Mouse (Mus musculus): ENCODE data around the gene Epha6. TPM values are rescaled to one million over a fixed set of nuclear protein-coding genes. Genes with fewer than 3 reads are reported as not detected.

Gene Epha6
- polyA plus RNA-seq, 1 experiment: not detected

GRCm38 (mm10) chr16:60028381-60028780 is 577.0 kb downstream of the Epha6 start:
- TF ChIP-seq CTCF (IDR thresholded peaks at IDR 0.05; ENCODE audit: low read depth, low read length): no peak
- TF ChIP-seq POLR2A (IDR thresholded peaks at IDR 0.05; ENCODE audit: borderline replicate concordance, low read depth, low read length): no peak
- H3K27ac ChIP-seq (ENCODE audit: insufficient read depth, low read depth, low read length): no peak overlapping the region
- H3K4me3 ChIP-seq (ENCODE audit: insufficient read depth, low read length): no peak overlapping the region
- H3K4me1 ChIP-seq (ENCODE audit: control insufficient read depth, insufficient read depth, low read length): no peaks in the 10 kb centered on the region

GRCm38 (mm10) chr16:60006857-60007568 is 598.3 kb downstream of the Epha6 start:
- H3K4me3 ChIP-seq (ENCODE audit: insufficient read depth, low read length): no peak overlapping the region
- no peak overlapping the region for H3K27ac ChIP-seq (ENCODE audit: insufficient read depth, low read depth, low read length)
- no peaks in the 10 kb centered on the region for H3K4me1 ChIP-seq (ENCODE audit: control insufficient read depth, insufficient read depth, low read length)
- TF ChIP-seq CTCF (IDR thresholded peaks at IDR 0.05; ENCODE audit: low read depth, low read length): no peak
- no peak for TF ChIP-seq POLR2A (IDR thresholded peaks at IDR 0.05; ENCODE audit: borderline replicate concordance, low read depth, low read length)

- no peak overlapping the region for H3K27ac ChIP-seq (ENCODE audit: insufficient read depth, low read depth, low read length)
- no peaks in the 10 kb centered on the region for H3K4me1 ChIP-seq (ENCODE audit: control insufficient read depth, insufficient read depth, low read length)
- no peak overlapping the region for H3K4me3 ChIP-seq (ENCODE audit: insufficient read depth, low read length)
- TF ChIP-seq POLR2A (IDR thresholded peaks at IDR 0.05; ENCODE audit: borderline replicate concordance, low read depth, low read length) (no peak), CTCF (IDR thresholded peaks at IDR 0.05; ENCODE audit: low read depth, low read length) (no peak)
Observed at GRCm38 (mm10) chr16:59969816-59970215, 635.5 kb downstream of the Epha6 start.

GRCm38 (mm10) chr16:59955731-59956130 is 649.6 kb downstream of the Epha6 start:
- no peak overlapping the region for H3K27ac ChIP-seq (ENCODE audit: insufficient read depth, low read depth, low read length)
- no peak for TF ChIP-seq CTCF (IDR thresholded peaks at IDR 0.05; ENCODE audit: low read depth, low read length)
- no peak for TF ChIP-seq POLR2A (IDR thresholded peaks at IDR 0.05; ENCODE audit: borderline replicate concordance, low read depth, low read length)
- no peaks in the 10 kb centered on the region for H3K4me1 ChIP-seq (ENCODE audit: control insufficient read depth, insufficient read depth, low read length)
- no peak overlapping the region for H3K4me3 ChIP-seq (ENCODE audit: insufficient read depth, low read length)

GRCm38 (mm10) chr16:59923696-59924095 is 681.6 kb downstream of the Epha6 start:
- H3K4me1 ChIP-seq (ENCODE audit: control insufficient read depth, insufficient read depth, low read length): no peaks in the 10 kb centered on the region
- TF ChIP-seq CTCF (IDR thresholded peaks at IDR 0.05; ENCODE audit: low read depth, low read length): no peak
- TF ChIP-seq POLR2A (IDR thresholded peaks at IDR 0.05; ENCODE audit: borderline replicate concordance, low read depth, low read length): no peak
- no peak overlapping the region for H3K4me3 ChIP-seq (ENCODE audit: insufficient read depth, low read length)

GRCm38 (mm10) chr16:59880073-59880472 is 725.3 kb downstream of the Epha6 start:
- H3K27ac ChIP-seq (ENCODE audit: insufficient read depth, low read depth, low read length): no peak overlapping the region
- no peak for TF ChIP-seq CTCF (IDR thresholded peaks at IDR 0.05; ENCODE audit: low read depth, low read length)
- no peak for TF ChIP-seq POLR2A (IDR thresholded peaks at IDR 0.05; ENCODE audit: borderline replicate concordance, low read depth, low read length)
- no peak overlapping the region for H3K4me3 ChIP-seq (ENCODE audit: insufficient read depth, low read length)
- no peaks in the 10 kb centered on the region for H3K4me1 ChIP-seq (ENCODE audit: control insufficient read depth, insufficient read depth, low read length)

More at GRCm38 (mm10) chr16:59923696-59924095, 681.6 kb downstream of the Epha6 start:
- H3K27ac ChIP-seq (ENCODE audit: insufficient read depth, low read depth, low read length): no peak overlapping the region

GRCm38 (mm10) chr16:59871792-59872191 is 733.5 kb downstream of the Epha6 start:
- no peak for TF ChIP-seq POLR2A (IDR thresholded peaks at IDR 0.05; ENCODE audit: borderline replicate concordance, low read depth, low read length)
- TF ChIP-seq CTCF (IDR thresholded peaks at IDR 0.05; ENCODE audit: low read depth, low read length): no peak
- H3K27ac ChIP-seq (ENCODE audit: insufficient read depth, low read depth, low read length): no peak overlapping the region

GRCm38 (mm10) chr16:59854160-59854717 is 751.1 kb downstream of the Epha6 start:
- Histone ChIP-seq H3K27ac (ENCODE audit: insufficient read depth, low read depth, low read length) (no peak overlapping the region), H3K4me3 (ENCODE audit: insufficient read depth, low read length) (no peak overlapping the region), H3K4me1 (ENCODE audit: control insufficient read depth, insufficient read depth, low read length) (no peaks in the 10 kb centered on the region)
- TF ChIP-seq CTCF (IDR thresholded peaks at IDR 0.05; ENCODE audit: low read depth, low read length) (no peak), POLR2A (IDR thresholded peaks at IDR 0.05; ENCODE audit: borderline replicate concordance, low read depth, low read length) (no peak)

More at GRCm38 (mm10) chr16:59871792-59872191, 733.5 kb downstream of the Epha6 start:
- H3K4me3 ChIP-seq (ENCODE audit: insufficient read depth, low read length): no peak overlapping the region
- H3K4me1 ChIP-seq (ENCODE audit: control insufficient read depth, insufficient read depth, low read length): no peaks in the 10 kb centered on the region

- TF ChIP-seq POLR2A (IDR thresholded peaks at IDR 0.05; ENCODE audit: borderline replicate concordance, low read depth, low read length) (no peak), CTCF (IDR thresholded peaks at IDR 0.05; ENCODE audit: low read depth, low read length) (no peak)
Observed at GRCm38 (mm10) chr16:59852689-59853088, 752.6 kb downstream of the Epha6 start.

GRCm38 (mm10) chr16:59846574-59846973 is 758.8 kb downstream of the Epha6 start:
- Histone ChIP-seq H3K27ac (ENCODE audit: insufficient read depth, low read depth, low read length) (no peak overlapping the region), H3K4me1 (ENCODE audit: control insufficient read depth, insufficient read depth, low read length) (no peaks in the 10 kb centered on the region), H3K4me3 (ENCODE audit: insufficient read depth, low read length) (no peak overlapping the region)
- TF ChIP-seq CTCF (IDR thresholded peaks at IDR 0.05; ENCODE audit: low read depth, low read length) (no peak), POLR2A (IDR thresholded peaks at IDR 0.05; ENCODE audit: borderline replicate concordance, low read depth, low read length) (no peak)

More at GRCm38 (mm10) chr16:59852689-59853088, 752.6 kb downstream of the Epha6 start:
- Histone ChIP-seq H3K4me3 (ENCODE audit: insufficient read depth, low read length) (no peak overlapping the region), H3K4me1 (ENCODE audit: control insufficient read depth, insufficient read depth, low read length) (no peaks in the 10 kb centered on the region), H3K27ac (ENCODE audit: insufficient read depth, low read depth, low read length) (no peak overlapping the region)
